ENCODE assay signal across 7 mouse cellular contexts in genomic region chr11:102318576-102319409, GRCm38 (mm10). TPM values are rescaled to one million over a fixed set of nuclear protein-coding genes. Genes with fewer than 3 reads are reported as not detected.
A peak's percentile ranks its signal among the peaks of the same experiment; 100 is the strongest.
DNase-seq lines count a peak whose midpoint lies in the region; ATAC-seq and TF ChIP-seq lines count a peak whose summit lies in the region.

No protein-coding gene starts in this region.

- peak overlapping the region; percentile 75 to 83 (median 79) for H3K4me3 ChIP-seq in CH12.LX (replicated peaks in 1 of 3; ENCODE audit: low read depth in 2 of 3, low read length in 2 of 3, poor library complexity in 1 of 3)
- H3K4me3 ChIP-seq in forebrain, embryonic 10.5 days, result peak overlapping the region; percentile 100
- peak overlapping the region; percentile 100 for H3K4me3 ChIP-seq in hindbrain, embryonic 12.5 days
- peak overlapping the region; percentile 100 for H3K4me3 ChIP-seq in limb, embryonic 10.5 days
- H3K4me3 ChIP-seq in midbrain, embryonic 10.5 days, result peak overlapping the region; percentile 100

- H3K36me3 ChIP-seq in CH12.LX (replicated peaks in 1 of 2; ENCODE audit: control insufficient read depth in 1 of 2, insufficient read depth in 1 of 2, low read length in 1 of 2), result peaks cover 10 to 15% of the 10 kb centered on the region in 2 experiments
- H3K36me3 ChIP-seq in forebrain, embryonic 10.5 days (replicated peaks), result peaks cover 20% of the 10 kb centered on the region
- peaks cover 19% of the 10 kb centered on the region for H3K36me3 ChIP-seq in hindbrain, embryonic 12.5 days
- peaks cover 21% of the 10 kb centered on the region for H3K36me3 ChIP-seq in limb, embryonic 10.5 days
- peaks cover 19% of the 10 kb centered on the region for H3K36me3 ChIP-seq in midbrain, embryonic 10.5 days

- peaks cover 42% of the 10 kb centered on the region for H3K79me2 ChIP-seq in CH12.LX (replicated peaks; ENCODE audit: control insufficient read depth, extremely low read depth, insufficient read depth, poor library complexity, severe bottlenecking)

- under 1% methylated on average over 80 of the region's 84 CpGs for WGBS in forebrain, embryonic 10.5 days
- WGBS in hindbrain, embryonic 12.5 days, result under 1% methylated on average over 77 of the region's 84 CpGs
- under 1% methylated on average over 84 of the region's 84 CpGs for WGBS in limb, embryonic 10.5 days
- under 1% methylated on average over 74 of the region's 84 CpGs for WGBS in midbrain, embryonic 10.5 days

- TF ChIP-seq EP300 in CH12.LX (IDR thresholded peaks at IDR 0.05; ENCODE audit: low read length), result no peak

- no peak for TF ChIP-seq CTCF in CH12.LX (conservative IDR thresholded peaks at IDR 0.05 in 1 of 2, IDR thresholded peaks at IDR 0.05 in 1 of 2; ENCODE audit: low read depth in 2 of 2, low read length in 2 of 2)

- TF ChIP-seq RAD21 in CH12.LX (IDR thresholded peaks at IDR 0.05; ENCODE audit: low read depth, low read length), result no peak

- ATAC-seq in hindbrain, embryonic 12.5 days (ENCODE audit: low FRiP score), result no peak

- dilution Hi-C loops in CH12.LX (cut with MboI; ENCODE audit: extremely low pct_ligation_motif_present, extremely low pct_unique_long_range_greater_than_20kb, low sequenced_read_pairs), result loop anchor here (25.0 kb wide), 1 partner anchor 94 kb away; the partner anchor contains the start of gene Slc25a39

- H3K9me3 ChIP-seq in CH12.LX (replicated peaks; ENCODE audit: low read length), result no peaks in the 10 kb centered on the region
- no peaks in the 10 kb centered on the region for H3K9me3 ChIP-seq in forebrain, embryonic 10.5 days
- H3K9me3 ChIP-seq in hindbrain, embryonic 12.5 days (replicated peaks), result no peaks in the 10 kb centered on the region
- H3K9me3 ChIP-seq in limb, embryonic 10.5 days (replicated peaks), result no peaks in the 10 kb centered on the region
- H3K9me3 ChIP-seq in midbrain, embryonic 10.5 days (replicated peaks), result no peaks in the 10 kb centered on the region

- H3K9ac ChIP-seq in CH12.LX (ENCODE audit: insufficient read depth, low read depth), result peak overlapping the region; percentile 93
- H3K9ac ChIP-seq in hindbrain, embryonic 12.5 days, result peak overlapping the region; percentile 100

- peak overlapping the region; percentile 67 for H3K27ac ChIP-seq in CH12.LX (ENCODE audit: insufficient read depth, low read depth)
- H3K27ac ChIP-seq in forebrain, embryonic 10.5 days, result peak overlapping the region; percentile 100
- peak overlapping the region; percentile 100 for H3K27ac ChIP-seq in hindbrain, embryonic 12.5 days
- H3K27ac ChIP-seq in limb, embryonic 10.5 days, result peak overlapping the region; percentile 100
- H3K27ac ChIP-seq in midbrain, embryonic 10.5 days (replicated peaks), result peak overlapping the region; percentile 100

- in situ Hi-C loops in CH12.LX (cut with MboI; ENCODE audit: low pct_ligation_motif_present, low pct_unique_long_range_greater_than_20kb, low sequenced_read_pairs), result no loop called here

- peaks cover 6 to 23% of the 10 kb centered on the region in 2 experiments for H3K4me1 ChIP-seq in CH12.LX (ENCODE audit: control insufficient read depth in 1 of 2, insufficient read depth in 2 of 2)
- H3K4me1 ChIP-seq in forebrain, embryonic 10.5 days, result peaks cover 36% of the 10 kb centered on the region
- H3K4me1 ChIP-seq in hindbrain, embryonic 12.5 days, result peaks cover 22% of the 10 kb centered on the region
- peaks cover 35% of the 10 kb centered on the region for H3K4me1 ChIP-seq in limb, embryonic 10.5 days
- peaks cover 38% of the 10 kb centered on the region for H3K4me1 ChIP-seq in midbrain, embryonic 10.5 days

- peaks cover 14% of the 10 kb centered on the region for H3K27me3 ChIP-seq in CH12.LX (replicated peaks)
- no peaks in the 10 kb centered on the region for H3K27me3 ChIP-seq in forebrain, embryonic 10.5 days (ENCODE audit: poor library complexity, severe bottlenecking)
- no peaks in the 10 kb centered on the region for H3K27me3 ChIP-seq in hindbrain, embryonic 12.5 days
- no peaks in the 10 kb centered on the region for H3K27me3 ChIP-seq in limb, embryonic 10.5 days (ENCODE audit: low read depth, poor library complexity, severe bottlenecking)
- H3K27me3 ChIP-seq in midbrain, embryonic 10.5 days (ENCODE audit: low read depth, poor library complexity, severe bottlenecking), result 0 out of 2 replicates have a peak, but pooled peaks cover 5% of the 10 kb centered on the region

- DNase-seq in CH12.LX (ENCODE audit: extremely low read depth), result peak; percentile 66
- DNase-seq in adrenal gland, adult 2 months, result peak; percentile 80
- peak; percentile 74 for DNase-seq in forebrain, embryonic 10.5 days (ENCODE audit: extremely low spot score, low spot score)
- peak; percentile 84 for DNase-seq in limb, embryonic 10.5 days (ENCODE audit: low spot score)
- DNase-seq in midbrain, embryonic 10.5 days (ENCODE audit: low spot score), result peak; percentile 78
- DNase-seq in spleen, postnatal 36 days (ENCODE audit: low spot score in 2 of 2), result peak; percentile 56 to 63

- peak; percentile 23 for TF ChIP-seq POLR2A in CH12.LX (IDR thresholded peaks at IDR 0.05; ENCODE audit: low read depth, low read length)

- H3K4me2 ChIP-seq in CH12.LX (ENCODE audit: insufficient read depth, low read depth, poor library complexity, severe bottlenecking), result peak overlapping the region; percentile 52
- H3K4me2 ChIP-seq in hindbrain, embryonic 12.5 days (replicated peaks), result peak overlapping the region; percentile 88

TF ChIP-seq in CH12.LX, 34 proteins besides CTCF, POLR2A, EP300 and RAD21 (continues in another document):
- TF ChIP-seq JUND (conservative IDR thresholded peaks at IDR 0.05; ENCODE audit: low read depth, low read length), result no peak
- no peak for TF ChIP-seq KAT2A (IDR thresholded peaks at IDR 0.05; ENCODE audit: insufficient replicate concordance, low read length)
- no peak for TF ChIP-seq MAX (IDR thresholded peaks at IDR 0.05; ENCODE audit: low read length)

RNA-seq across cellular contexts. Expression of gene Ubtf, which starts 0.7 kb away (rescaled TPM):
- total RNA-seq in CH12.LX (2012; rRNA removed) (126 and 142 TPM in 2 replicates), CH12.LX (2014; rRNA removed) (89.9 and 99.8 TPM in 2 replicates)
- 124 and 149 TPM in 2 replicates for polyA plus RNA-seq in CH12.LX (2012; ENCODE audit: insufficient read length, low read depth)
- 100 to 1,000 TPM in 1 of 2 experiments, 10 to 100 TPM in 1; 95.9 to 110 TPM for total RNA-seq in adrenal gland, adult 2 months (2021)
- polyA plus RNA-seq in adrenal gland, adult 2 months (2012; rRNA removed), result 24.2 and 25.4 TPM in 2 replicates
- polyA plus RNA-seq in forebrain, embryonic 10.5 days (2016; fragmentation: Nextera tagmentation; extraction: Ambion mirVana), result 95.5 and 98.7 TPM in 2 replicates
- 101 and 111 TPM in 2 replicates for polyA plus RNA-seq in hindbrain, embryonic 12.5 days (2016; fragmentation: Nextera tagmentation; extraction: Ambion mirVana)
- 102 and 108 TPM in 2 replicates for polyA plus RNA-seq in limb, embryonic 10.5 days (2016; fragmentation: Nextera tagmentation; extraction: Ambion mirVana)
- polyA plus RNA-seq in midbrain, embryonic 10.5 days (2016; fragmentation: Nextera tagmentation; extraction: Ambion mirVana), result 89.6 and 90.3 TPM in 2 replicates

RNA-seq across cellular contexts. Expression of gene Atxn7l3, which starts 22.4 kb away (rescaled TPM):
- total RNA-seq in CH12.LX (2012; rRNA removed), result 46.6 and 51.3 TPM in 2 replicates
- 38.3 and 40.7 TPM in 2 replicates for total RNA-seq in CH12.LX (2014; rRNA removed)
- polyA plus RNA-seq in CH12.LX (2012; ENCODE audit: insufficient read length, low read depth), result 52.0 and 59.0 TPM in 2 replicates
- total RNA-seq in adrenal gland, adult 2 months (2021), result 10 to 100 TPM; 44.2 to 45.1 TPM
- 43.2 and 46.5 TPM in 2 replicates for polyA plus RNA-seq in adrenal gland, adult 2 months (2012; rRNA removed)
- polyA plus RNA-seq in forebrain, embryonic 10.5 days (2016; fragmentation: Nextera tagmentation; extraction: Ambion mirVana), result 14.1 and 15.6 TPM in 2 replicates
- 28.5 and 29.7 TPM in 2 replicates for polyA plus RNA-seq in hindbrain, embryonic 12.5 days (2016; fragmentation: Nextera tagmentation; extraction: Ambion mirVana)
- 16.6 and 20.1 TPM in 2 replicates for polyA plus RNA-seq in limb, embryonic 10.5 days (2016; fragmentation: Nextera tagmentation; extraction: Ambion mirVana)
- polyA plus RNA-seq in midbrain, embryonic 10.5 days (2016; fragmentation: Nextera tagmentation; extraction: Ambion mirVana), result 13.9 and 16.5 TPM in 2 replicates

RNA-seq across cellular contexts. Expression of gene Tmub2, which starts 34.1 kb away (rescaled TPM):
- total RNA-seq in CH12.LX (2012; rRNA removed) (27.8 and 31.0 TPM in 2 replicates), CH12.LX (2014; rRNA removed) (24.8 and 27.0 TPM in 2 replicates)
- 32.4 and 32.9 TPM in 2 replicates for polyA plus RNA-seq in CH12.LX (2012; ENCODE audit: insufficient read length, low read depth)
- 10 to 100 TPM; 57.2 to 59.4 TPM for total RNA-seq in adrenal gland, adult 2 months (2021)
- polyA plus RNA-seq in adrenal gland, adult 2 months (2012; rRNA removed), result 55.8 and 58.9 TPM in 2 replicates
- 44.9 and 46.0 TPM in 2 replicates for polyA plus RNA-seq in forebrain, embryonic 10.5 days (2016; fragmentation: Nextera tagmentation; extraction: Ambion mirVana)
- 67.9 and 68.4 TPM in 2 replicates for polyA plus RNA-seq in hindbrain, embryonic 12.5 days (2016; fragmentation: Nextera tagmentation; extraction: Ambion mirVana)
- 37.3 and 44.0 TPM in 2 replicates for polyA plus RNA-seq in limb, embryonic 10.5 days (2016; fragmentation: Nextera tagmentation; extraction: Ambion mirVana)
- 51.3 and 60.5 TPM in 2 replicates for polyA plus RNA-seq in midbrain, embryonic 10.5 days (2016; fragmentation: Nextera tagmentation; extraction: Ambion mirVana)

RNA-seq across cellular contexts. Expression of gene Slc4a1, which starts 47.2 kb away (rescaled TPM):
- total RNA-seq in CH12.LX (2012; rRNA removed), result 0.08 TPM in 1 of 2 replicates, not detected in the other
- 0.04 TPM in 1 of 2 replicates, not detected in the other for total RNA-seq in CH12.LX (2014; rRNA removed)
- polyA plus RNA-seq in CH12.LX (2012; ENCODE audit: insufficient read length, low read depth), result not detected in 2 replicates
- total RNA-seq in adrenal gland, adult 2 months (2021), result under 1 TPM; 0.35 to 0.49 TPM
- polyA plus RNA-seq in adrenal gland, adult 2 months (2012; rRNA removed), result 0.02 TPM in 1 of 2 replicates, not detected in the other
- 37.4 and 52.1 TPM in 2 replicates for polyA plus RNA-seq in forebrain, embryonic 10.5 days (2016; fragmentation: Nextera tagmentation; extraction: Ambion mirVana)
- polyA plus RNA-seq in hindbrain, embryonic 12.5 days (2016; fragmentation: Nextera tagmentation; extraction: Ambion mirVana), result 30.8 and 33.5 TPM in 2 replicates
- 34.5 and 37.2 TPM in 2 replicates for polyA plus RNA-seq in limb, embryonic 10.5 days (2016; fragmentation: Nextera tagmentation; extraction: Ambion mirVana)
- 33.8 and 33.9 TPM in 2 replicates for polyA plus RNA-seq in midbrain, embryonic 10.5 days (2016; fragmentation: Nextera tagmentation; extraction: Ambion mirVana)

RNA-seq across cellular contexts. Expression of gene Asb16, which starts 50.2 kb away (rescaled TPM):
- 0.04 TPM in 1 of 2 replicates, not detected in the other for total RNA-seq in CH12.LX (2012; rRNA removed)
- total RNA-seq in CH12.LX (2014; rRNA removed), result not detected in 2 replicates
- polyA plus RNA-seq in CH12.LX (2012; ENCODE audit: insufficient read length, low read depth), result not detected in 2 replicates
- under 1 TPM; 0.12 to 0.45 TPM for total RNA-seq in adrenal gland, adult 2 months (2021)
- polyA plus RNA-seq in adrenal gland, adult 2 months (2012; rRNA removed), result 0.75 and 0.95 TPM in 2 replicates
- 0.05 and 0.06 TPM in 2 replicates for polyA plus RNA-seq in forebrain, embryonic 10.5 days (2016; fragmentation: Nextera tagmentation; extraction: Ambion mirVana)
- not detected in 2 replicates for polyA plus RNA-seq in hindbrain, embryonic 12.5 days (2016; fragmentation: Nextera tagmentation; extraction: Ambion mirVana)
- 0.06 and 0.08 TPM in 2 replicates for polyA plus RNA-seq in limb, embryonic 10.5 days (2016; fragmentation: Nextera tagmentation; extraction: Ambion mirVana)
- 0.05 TPM in 1 of 2 replicates, not detected in the other for polyA plus RNA-seq in midbrain, embryonic 10.5 days (2016; fragmentation: Nextera tagmentation; extraction: Ambion mirVana)
